Mouse (Mus musculus): ENCODE data around the gene Bhmt2.

The Bhmt2 gene

GRCm38 (mm10) chr13:93637282-93638245 is 36.5 kb downstream of the Bhmt2 start, which contains the start of gene Bhmt:
TSS of gene Bhmt (minus strand) at chr13:93637961.
- DNase-seq = peak; percentile 40 to 58

GRCm38 (mm10) chr13:93636561-93636960 is 37.5 kb downstream of the Bhmt2 start:
- no peak for DNase-seq

- DNase-seq = no peak
These were observed 41.2 kb downstream of the Bhmt2 start for GRCm38 (mm10) chr13:93632927-93633326.

- DNase-seq = no peak
These were observed 43.0 kb downstream of the Bhmt2 start for GRCm38 (mm10) chr13:93630941-93631705.

GRCm38 (mm10) chr13:93628861-93629260 is 45.2 kb downstream of the Bhmt2 start:
- no peak for DNase-seq

GRCm38 (mm10) chr13:93614361-93614948 is 59.6 kb downstream of the Bhmt2 start:
- DNase-seq = peak; percentile 90 to 91

GRCm38 (mm10) chr13:93613771-93614170 is 60.3 kb downstream of the Bhmt2 start:
- DNase-seq = no peak

- DNase-seq = peak; percentile 80 to 90
These were observed 61.2 kb downstream of the Bhmt2 start for GRCm38 (mm10) chr13:93612660-93613607.

- DNase-seq = peak in 1 of 2 experiments; percentile 22
These were observed 65.6 kb downstream of the Bhmt2 start for GRCm38 (mm10) chr13:93608476-93608875.

- no peak for DNase-seq
These were observed 66.4 kb downstream of the Bhmt2 start for GRCm38 (mm10) chr13:93607701-93608100.

GRCm38 (mm10) chr13:93606868-93607578 is 67.1 kb downstream of the Bhmt2 start:
- DNase-seq = peak; percentile 87 to 88

All from kidney, postnatal 36 days (tissue).